Comparison of ENCODE assay signal across 10 mouse cellular contexts in genomic region chr8:120445249-120445648, GRCm38 (mm10).
DNase-seq lines count a peak whose midpoint lies in the region; ATAC-seq lines count a peak whose summit lies in the region.
"Had no signal": no experiment of that assay in that cellular context is flagged by ENCODE, and none has a peak within 500 bp of the region (broad histone marks: within the 10 kb centered on the region; RNA-seq: fewer than 3 reads in every experiment).

No protein-coding gene starts in this region.

- H3K9ac ChIP-seq in neural tube, embryonic 11.5 days (ENCODE audit: low read length): no peak overlapping the region
- no peak overlapping the region for H3K9ac ChIP-seq in liver, embryonic 15.5 days
- H3K9ac ChIP-seq: liver, embryonic 14.5 days had no signal

- DNase-seq in neural tube, embryonic 11.5 days (ENCODE audit: low spot score): peak; percentile 48
- DNase-seq in neural tube, embryonic 10.5 days (ENCODE audit: extremely low spot score, low spot score): no peak
- no peak for DNase-seq in heart, adult 8-10 months (ENCODE audit: low spot score)
- no peak for DNase-seq in ovary, postnatal 10 days (ENCODE audit: low spot score)
- DNase-seq: gastrocnemius, postnatal 10 days had no signal

- H3K9me3 ChIP-seq in neural tube, embryonic 11.5 days (ENCODE audit: control insufficient read depth, low read length): no peaks in the 10 kb centered on the region
- H3K9me3 ChIP-seq in liver, embryonic 15.5 days (replicated peaks): no peaks in the 10 kb centered on the region

- no peak overlapping the region for H3K27ac ChIP-seq in neural tube, embryonic 11.5 days (ENCODE audit: low read depth, low read length)
- H3K27ac ChIP-seq in liver, embryonic 15.5 days (replicated peaks): no peak overlapping the region
- H3K27ac ChIP-seq: liver, embryonic 14.5 days had no signal

- H3K4me3 ChIP-seq in neural tube, embryonic 11.5 days (ENCODE audit: low read depth, low read length): no peak overlapping the region
- H3K4me3 ChIP-seq in liver, embryonic 15.5 days (replicated peaks): no peak overlapping the region

- ATAC-seq in neural tube, embryonic 11.5 days (ENCODE audit: insufficient read depth, low FRiP score, low TSS enrichment): no peak
- peak; percentile 48; the same call in 1 of the 2 replicates for ATAC-seq in erythroid progenitor cell, adult 5-6 weeks (replicated peaks; ENCODE audit: low FRiP score, poor library complexity, severe bottlenecking)
- 0 out of 2 replicates have a peak, but pooled peaks have one; percentile 7 for ATAC-seq in liver, embryonic 15.5 days (ENCODE audit: insufficient read depth)
- peak; percentile 75 for ATAC-seq in monocyte, adult 5-6 weeks (replicated peaks; ENCODE audit: insufficient number of reproducible peaks, low FRiP score, low TSS enrichment, poor library complexity, severe bottlenecking)
- no peak for ATAC-seq in CD4-positive, CD25-positive, alpha-beta regulatory T cell, adult 4 months

- no peaks in the 10 kb centered on the region; the same call in 1 of the 2 replicates for H3K36me3 ChIP-seq in neural tube, embryonic 11.5 days (ENCODE audit: control insufficient read depth, insufficient read depth, low read length)
- H3K36me3 ChIP-seq in liver, embryonic 15.5 days (replicated peaks): no peaks in the 10 kb centered on the region

- H3K27me3 ChIP-seq in neural tube, embryonic 11.5 days (ENCODE audit: control insufficient read depth, insufficient read depth, low read length): no peaks in the 10 kb centered on the region
- peaks cover 36% of the 10 kb centered on the region for H3K27me3 ChIP-seq in liver, embryonic 15.5 days

- no peak overlapping the region for H3K4me2 ChIP-seq in neural tube, embryonic 11.5 days (ENCODE audit: low read depth)
- H3K4me2 ChIP-seq in liver, embryonic 15.5 days: no peak overlapping the region

- 35% methylated on average over 10 of the region's 10 CpGs for WGBS in neural tube, embryonic 11.5 days
- WGBS in liver, embryonic 15.5 days (ENCODE audit: insufficient replicate concordance): 30% methylated on average over 10 of the region's 10 CpGs

- peaks cover 49% of the 10 kb centered on the region for H3K4me1 ChIP-seq in neural tube, embryonic 11.5 days (ENCODE audit: control insufficient read depth, insufficient read depth, low read length)
- H3K4me1 ChIP-seq in liver, embryonic 15.5 days (replicated peaks): peaks cover 45% of the 10 kb centered on the region

Comparison
In these comparisons a context has a peak if more than half of its experiments do, and no peak if none do; other contexts are left out.
1. ATAC-seq: peak in erythroid progenitor cell, adult 5-6 weeks (single experiment), liver, embryonic 15.5 days (single experiment) and monocyte, adult 5-6 weeks (single experiment); none in neural tube, embryonic 11.5 days (single experiment) and CD4-positive, CD25-positive, alpha-beta regulatory T cell, adult 4 months (single experiment).